Mouse (Mus musculus) brain, embryonic 18.5 days (tissue): ENCODE measurements around the gene Col6a1.

Source experiments
- DNase-seq: peaks from one replicate; pipeline ENCODE4 v3.0.0-alpha.2; 2012; ENCODE audit warnings: low read depth, low spot score

The Col6a1 gene

DNA sequence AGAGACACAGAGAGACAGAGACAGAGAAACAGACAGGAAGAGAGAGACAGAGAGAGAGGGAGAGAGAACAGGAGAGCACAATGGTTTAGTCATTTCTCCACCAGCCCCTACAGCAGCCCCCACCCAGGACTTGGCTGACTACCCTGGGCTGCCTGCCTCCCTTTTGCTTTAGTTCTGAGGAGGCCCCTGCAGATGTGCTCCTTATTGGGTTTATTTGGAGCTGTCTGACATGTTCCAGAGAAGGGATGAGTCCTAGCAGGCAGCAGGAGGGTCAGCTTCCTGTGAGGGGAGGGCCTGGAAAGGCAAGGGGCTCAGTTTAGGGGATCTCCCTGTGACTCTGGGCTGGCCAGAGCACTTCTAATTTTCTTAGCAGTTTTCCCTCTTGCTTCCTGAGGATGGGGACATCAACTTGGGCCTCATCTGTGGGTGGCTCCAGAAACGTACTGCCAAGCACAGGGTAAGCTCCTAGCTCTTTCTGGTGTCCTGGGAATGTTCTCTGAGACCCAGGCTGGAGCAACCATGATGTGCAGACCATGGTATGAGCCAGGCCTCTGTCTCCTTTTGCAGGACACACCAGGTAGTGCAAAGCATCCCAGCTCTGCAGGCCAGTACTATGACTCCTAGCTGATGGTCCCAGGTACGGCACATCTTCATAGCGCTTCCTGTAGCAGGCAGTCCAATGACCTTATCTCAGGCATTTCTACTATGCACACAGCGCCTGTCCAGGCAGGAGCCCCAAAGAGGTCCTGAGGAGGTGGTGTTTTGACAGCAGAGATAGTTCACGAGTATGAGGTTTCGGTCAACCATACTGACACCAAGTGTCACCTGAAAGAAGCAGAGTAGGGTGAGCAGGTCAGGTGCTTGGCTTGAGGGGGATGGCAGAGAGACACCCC is 45.0 kb downstream of the Col6a1 start:
- DNase-seq: no peak

- DNase-seq: no peak
Measured at GRCm38 (mm10) chr10:76678122-76678521, 47.8 kb downstream of the Col6a1 start.

DNA sequence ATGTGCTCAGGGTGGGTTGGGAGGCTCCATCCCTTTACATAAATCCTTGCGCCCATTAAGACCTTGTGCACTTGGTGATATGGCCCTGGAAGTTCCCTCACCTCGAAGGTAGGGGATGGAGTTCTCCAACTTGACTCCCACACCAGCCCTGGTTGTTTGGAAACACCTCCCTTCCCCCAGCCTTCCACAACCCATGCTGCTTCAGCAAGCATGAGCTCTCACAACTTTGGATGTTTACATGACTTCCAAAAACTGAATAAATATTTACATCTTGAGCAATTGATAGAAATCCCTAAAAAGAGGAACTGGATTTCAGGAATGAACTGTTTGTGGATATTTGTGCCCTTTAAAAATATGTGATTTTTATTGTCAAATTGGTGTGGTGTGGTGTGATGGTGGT is 50.7 kb downstream of the Col6a1 start:
- no peak for DNase-seq

DNA sequence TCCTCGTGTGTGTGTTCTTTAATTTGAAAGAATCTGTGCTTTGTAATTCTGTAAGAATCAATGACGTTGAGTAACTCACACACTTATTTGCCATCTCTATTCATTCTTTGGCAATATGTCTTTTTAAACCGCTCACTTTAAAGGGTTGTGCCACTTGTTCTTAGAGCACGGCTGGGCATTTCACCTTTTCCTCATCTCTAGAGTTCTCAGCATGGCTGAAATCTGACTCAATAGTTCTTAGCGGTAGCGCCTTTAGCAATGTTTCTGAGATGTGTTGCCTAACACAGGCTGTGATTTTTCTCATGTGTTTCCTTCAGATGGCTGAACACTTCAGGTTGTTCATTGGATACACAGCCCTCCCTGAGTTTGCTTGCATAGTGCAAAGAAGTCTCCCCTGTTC is 51.4 kb downstream of the Col6a1 start:
- DNase-seq: no peak

DNA sequence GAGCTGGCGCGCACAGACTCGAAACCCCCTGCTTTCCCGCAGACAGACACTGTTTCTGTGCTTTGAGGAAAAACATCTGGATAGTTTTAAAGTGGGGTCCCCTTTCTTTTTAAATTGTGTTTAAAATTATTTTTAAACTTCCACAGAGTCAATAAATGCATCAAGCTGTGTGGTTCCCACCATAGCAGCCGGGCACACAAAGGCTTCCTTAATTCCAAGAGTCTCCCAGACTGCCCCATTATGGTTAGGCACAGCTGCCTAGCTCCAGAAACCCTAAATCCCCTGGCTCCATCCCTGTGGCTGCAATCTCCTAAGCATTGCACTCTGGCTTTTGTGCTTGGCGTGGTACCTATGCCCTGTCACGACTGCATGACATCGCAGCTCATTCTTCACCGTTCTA is 54.0 kb downstream of the Col6a1 start:
- no peak for DNase-seq

- no peak for DNase-seq
Measured at GRCm38 (mm10) chr10:76668947-76669284, 57.1 kb downstream of the Col6a1 start.

- DNase-seq: no peak
Measured at GRCm38 (mm10) chr10:76668261-76668946, 57.6 kb downstream of the Col6a1 start.

DNA sequence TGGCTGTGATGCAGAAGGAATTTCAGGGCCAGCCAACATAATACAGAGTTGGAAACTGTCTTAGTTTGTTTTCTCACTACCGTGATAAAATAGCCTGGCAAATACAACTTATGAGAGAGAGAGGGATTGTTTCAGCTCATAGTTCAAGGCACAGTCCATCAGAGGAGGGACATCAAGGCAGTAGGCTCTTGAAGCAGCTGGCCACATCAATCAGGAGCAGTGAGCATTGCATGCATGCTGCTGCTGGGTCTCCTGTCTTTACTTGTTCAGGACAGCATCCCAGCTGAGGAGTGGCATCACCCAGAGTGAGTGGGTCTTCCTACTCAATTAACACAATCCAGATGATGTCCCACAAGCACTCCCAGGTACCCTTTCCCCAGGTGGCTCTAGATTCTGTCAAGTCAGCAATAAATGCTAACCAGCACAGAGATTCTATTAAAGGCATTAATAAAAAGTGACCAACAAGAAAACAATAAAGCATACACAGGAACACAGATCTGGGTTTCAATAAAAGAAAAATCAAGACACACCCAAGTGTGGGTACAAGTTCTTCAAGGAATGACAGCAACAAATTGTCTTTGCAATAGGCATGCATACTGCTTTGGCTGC is 58.7 kb downstream of the Col6a1 start:
- DNase-seq: no peak

- no peak for DNase-seq
Measured at GRCm38 (mm10) chr10:76665551-76665950, 60.4 kb downstream of the Col6a1 start.

DNA sequence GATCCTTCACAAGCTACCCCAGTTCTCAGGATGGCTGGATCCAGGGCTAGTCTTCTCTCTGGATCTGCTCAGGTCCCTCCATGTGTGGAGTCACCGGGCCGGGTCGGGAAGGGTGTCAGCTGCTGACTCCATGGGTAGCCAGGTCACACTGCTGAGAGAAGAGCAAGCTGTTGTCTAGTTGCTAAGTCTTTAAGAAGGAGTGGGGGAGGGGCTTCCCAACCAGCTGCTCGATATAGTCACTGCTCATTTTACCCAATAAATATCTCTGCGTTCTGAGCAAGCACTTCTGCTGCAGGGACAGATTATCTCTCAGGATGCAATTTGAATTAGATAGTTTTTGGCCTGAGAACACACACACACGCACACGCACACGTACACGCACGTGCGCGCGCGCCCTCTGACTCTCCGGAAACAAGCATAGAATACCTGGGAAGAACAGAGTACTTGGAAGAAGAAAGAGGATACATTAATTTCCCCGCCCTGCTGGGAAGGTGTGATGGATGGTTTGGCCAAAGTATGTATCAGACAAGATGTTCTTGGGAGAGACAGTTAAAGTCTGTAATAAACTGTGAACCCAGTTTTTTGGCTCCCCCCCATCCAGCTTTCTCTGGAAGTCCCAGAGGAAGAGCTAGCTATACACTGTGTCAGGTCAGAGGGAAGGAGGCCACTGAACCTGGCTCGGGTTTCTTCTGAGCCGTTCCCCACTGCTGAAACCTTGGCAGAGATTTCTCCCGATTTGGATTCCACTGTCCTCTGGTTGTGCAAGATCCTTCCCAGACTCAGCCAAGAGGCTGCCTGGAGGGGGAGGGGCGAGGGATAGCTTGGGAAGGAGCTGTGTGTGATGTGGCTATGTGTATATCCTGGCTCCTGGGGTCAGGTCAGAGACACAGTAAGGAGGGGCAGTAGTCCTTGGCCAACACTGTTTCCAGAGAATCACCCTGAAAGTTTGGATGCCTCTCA is 61.5 kb downstream of the Col6a1 start:
- no peak for DNase-seq
